Mouse (Mus musculus) ES-E14 (cell line): ENCODE results near the gene Olfr459.

Source experiments
- HCFC1 ChIP-seq: IDR thresholded peaks from 2 replicates; pipeline ENCODE4 v1.6.1; 2012; ENCODE audit warnings: low read length, inconsistent platforms, borderline replicate concordance; ENCODE audit not compliant: insufficient read depth
- MAFK ChIP-seq: IDR thresholded peaks from 2 replicates; pipeline ENCODE4 v1.6.1; 2014; ENCODE audit warnings: mild to moderate bottlenecking, low read depth, low read length, inconsistent platforms; ENCODE audit not compliant: insufficient read depth
- ZC3H11A ChIP-seq: IDR thresholded peaks from 2 replicates; pipeline ENCODE4 v1.6.1; 2012; ENCODE audit warnings: low read depth, mild to moderate bottlenecking, inconsistent platforms, low read length, borderline replicate concordance
- ZNF384 ChIP-seq: IDR thresholded peaks from 2 replicates; pipeline ENCODE4 v1.6.1; 2012; ENCODE audit warnings: low read depth, low read length, inconsistent platforms

DNA sequence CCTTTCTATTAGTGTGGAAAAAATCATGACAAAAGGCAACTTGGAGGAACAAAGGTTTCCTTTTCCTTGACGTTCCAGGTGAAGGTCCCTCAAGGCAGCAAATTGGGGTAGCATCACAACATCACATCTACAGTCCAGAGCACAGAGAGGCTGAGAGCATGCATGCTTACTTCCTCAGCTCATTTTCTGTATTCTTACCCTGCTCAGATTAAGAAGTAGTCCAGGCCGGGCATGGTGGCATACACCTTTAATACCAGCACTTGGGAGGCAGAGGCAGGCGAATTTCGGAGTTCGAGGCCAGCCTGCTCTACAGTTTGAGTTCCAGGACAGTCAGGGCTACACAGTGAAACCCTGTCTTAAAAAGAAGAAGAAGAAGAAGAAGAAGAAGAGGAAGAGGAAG, 10.7 kb downstream of the Olfr459 start:
- TF ChIP-seq ZNF384: no peak
- no peak for TF ChIP-seq ZC3H11A
- no peak for TF ChIP-seq MAFK
- no peak for TF ChIP-seq HCFC1
